Mouse (Mus musculus) cerebellum, adult 18-20 months (tissue): ENCODE measurements around the gene Stox2.

Source experiments
- DNase-seq, 2 experiments: peaks; one replicate each; pipeline ENCODE4 v3.0.0; 2021

Gene Stox2

DNA sequence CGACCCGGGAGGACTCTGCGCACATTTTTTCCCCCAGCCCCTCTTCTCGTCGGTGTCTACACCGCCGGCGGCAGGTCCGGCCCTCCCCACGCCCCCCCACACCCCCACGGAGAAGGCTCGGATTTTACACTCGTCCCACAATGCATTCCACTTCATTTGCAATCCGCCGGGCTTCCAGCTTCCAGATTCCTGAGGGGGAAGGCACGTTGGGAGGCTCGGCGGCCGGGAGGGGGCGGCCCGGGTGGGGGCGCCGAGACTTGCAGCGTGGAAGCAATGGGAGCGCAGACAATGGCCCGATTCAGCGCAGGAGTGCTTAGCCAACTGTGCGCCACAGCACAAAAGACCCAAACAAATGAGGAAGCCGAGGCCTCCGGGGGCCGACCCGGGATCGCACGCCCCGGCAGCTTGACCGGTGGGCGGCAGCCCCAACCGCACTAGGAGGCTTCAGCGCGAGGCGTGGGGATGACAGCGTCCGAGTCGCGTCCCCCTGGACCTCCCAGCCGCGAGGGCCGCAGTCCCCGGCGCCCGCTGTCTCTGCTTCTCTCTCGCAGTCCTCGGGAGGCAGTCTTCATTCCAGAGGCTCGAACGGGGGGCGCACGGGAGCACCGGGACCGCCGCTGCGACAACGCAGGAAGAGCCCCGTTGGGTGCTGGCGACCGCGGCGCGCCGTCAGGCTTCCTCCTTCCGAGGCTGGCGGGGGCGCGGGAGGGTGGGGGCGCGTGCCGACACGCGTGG is 157.9 kb downstream of the Stox2 start:
- peak; percentile 59 to 71 for DNase-seq

DNA sequence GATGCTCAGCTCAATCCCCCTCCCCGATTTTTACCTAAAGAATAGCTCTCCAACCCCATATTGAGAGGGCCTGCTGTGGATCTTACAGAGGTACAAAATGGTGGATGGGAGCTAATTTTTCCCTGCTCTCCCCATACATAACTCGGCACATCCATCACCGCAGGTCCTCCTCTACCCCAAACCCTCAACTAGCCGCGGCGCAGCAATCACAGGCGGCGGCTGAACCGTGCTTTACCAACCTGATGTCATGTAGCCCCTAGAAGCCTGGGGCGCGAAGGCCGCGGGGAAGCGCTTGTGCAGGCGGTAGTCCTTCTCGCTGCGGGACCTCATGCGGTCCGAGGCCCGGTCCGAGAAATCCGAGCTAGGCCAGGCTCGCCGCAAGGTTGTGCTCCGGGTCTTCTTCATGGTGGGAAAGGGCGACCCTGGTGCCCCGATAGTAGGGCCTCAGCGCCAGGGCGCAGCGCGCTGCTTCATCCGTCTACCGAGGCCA is 158.5 kb downstream of the Stox2 start:
- DNase-seq: peak; percentile 50 to 72

DNA sequence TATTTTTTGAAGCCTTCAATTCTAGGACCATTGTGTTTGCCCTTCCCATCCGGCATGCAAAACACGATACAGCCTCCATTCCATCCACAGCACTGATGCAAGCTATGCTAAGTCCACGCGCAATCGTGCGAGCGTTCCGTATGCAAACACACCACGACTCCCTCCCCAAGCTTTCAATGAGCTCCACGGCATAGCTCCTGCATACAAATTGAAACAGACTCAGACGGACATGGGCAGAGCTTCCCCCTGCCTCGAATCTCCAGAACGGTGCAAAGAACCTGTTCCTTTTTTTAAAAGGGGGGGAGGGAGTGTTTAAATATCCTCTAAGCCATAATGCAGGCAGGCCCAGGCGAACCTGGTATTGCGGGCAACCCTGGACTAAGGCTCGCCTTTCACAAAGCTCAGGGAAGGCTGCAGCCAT is 159.0 kb downstream of the Stox2 start:
- peak; percentile 46 to 51 for DNase-seq

DNA sequence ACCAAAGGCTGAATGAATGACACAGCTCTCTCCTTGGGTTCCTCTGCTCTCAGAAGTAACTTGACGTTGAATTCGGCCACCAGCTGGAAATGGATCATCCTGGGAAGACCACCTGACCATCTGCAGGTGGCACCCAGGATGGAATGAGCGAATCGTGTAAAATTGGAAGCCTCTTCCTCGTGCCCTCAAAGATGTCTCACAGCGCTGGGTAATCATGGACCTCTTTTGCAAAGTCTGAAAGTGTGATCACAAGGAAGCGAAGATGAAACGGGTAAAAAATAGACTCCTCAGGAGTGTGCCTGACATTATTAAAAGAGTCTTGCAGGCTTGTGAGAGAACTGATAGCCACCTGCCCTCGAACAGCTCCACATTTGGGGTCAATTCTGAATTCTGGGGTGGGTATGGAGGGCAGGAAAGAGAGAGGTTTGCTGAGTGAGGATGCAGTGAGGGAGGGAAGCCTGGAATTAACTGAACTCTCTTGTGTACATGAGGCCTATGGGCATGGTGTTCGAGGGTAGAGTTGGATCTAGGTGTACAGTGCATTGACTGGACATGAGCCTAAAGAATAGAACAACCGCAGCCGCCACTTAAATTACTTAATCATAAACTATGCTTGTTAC is 160.0 kb downstream of the Stox2 start:
- no peak for DNase-seq

DNA sequence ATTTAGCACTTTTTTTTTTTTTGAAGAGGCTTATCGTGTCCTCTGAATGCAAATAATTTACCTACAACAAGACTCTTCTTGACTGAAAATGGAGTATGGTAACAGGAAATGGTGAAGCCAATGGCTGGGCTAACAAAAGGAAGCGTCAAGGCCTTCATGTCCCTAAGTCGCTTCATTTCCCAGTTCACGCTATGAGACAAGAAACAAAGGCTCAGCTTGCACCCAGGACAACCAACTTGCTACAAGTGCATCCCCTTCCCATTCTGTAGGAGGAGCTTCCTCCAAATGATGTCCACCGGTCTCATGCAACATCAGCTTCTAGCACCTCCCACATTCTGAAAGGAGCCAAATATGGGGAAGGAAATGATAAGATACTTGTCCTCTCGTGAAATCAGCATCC is 160.7 kb downstream of the Stox2 start:
- no peak for DNase-seq

DNA sequence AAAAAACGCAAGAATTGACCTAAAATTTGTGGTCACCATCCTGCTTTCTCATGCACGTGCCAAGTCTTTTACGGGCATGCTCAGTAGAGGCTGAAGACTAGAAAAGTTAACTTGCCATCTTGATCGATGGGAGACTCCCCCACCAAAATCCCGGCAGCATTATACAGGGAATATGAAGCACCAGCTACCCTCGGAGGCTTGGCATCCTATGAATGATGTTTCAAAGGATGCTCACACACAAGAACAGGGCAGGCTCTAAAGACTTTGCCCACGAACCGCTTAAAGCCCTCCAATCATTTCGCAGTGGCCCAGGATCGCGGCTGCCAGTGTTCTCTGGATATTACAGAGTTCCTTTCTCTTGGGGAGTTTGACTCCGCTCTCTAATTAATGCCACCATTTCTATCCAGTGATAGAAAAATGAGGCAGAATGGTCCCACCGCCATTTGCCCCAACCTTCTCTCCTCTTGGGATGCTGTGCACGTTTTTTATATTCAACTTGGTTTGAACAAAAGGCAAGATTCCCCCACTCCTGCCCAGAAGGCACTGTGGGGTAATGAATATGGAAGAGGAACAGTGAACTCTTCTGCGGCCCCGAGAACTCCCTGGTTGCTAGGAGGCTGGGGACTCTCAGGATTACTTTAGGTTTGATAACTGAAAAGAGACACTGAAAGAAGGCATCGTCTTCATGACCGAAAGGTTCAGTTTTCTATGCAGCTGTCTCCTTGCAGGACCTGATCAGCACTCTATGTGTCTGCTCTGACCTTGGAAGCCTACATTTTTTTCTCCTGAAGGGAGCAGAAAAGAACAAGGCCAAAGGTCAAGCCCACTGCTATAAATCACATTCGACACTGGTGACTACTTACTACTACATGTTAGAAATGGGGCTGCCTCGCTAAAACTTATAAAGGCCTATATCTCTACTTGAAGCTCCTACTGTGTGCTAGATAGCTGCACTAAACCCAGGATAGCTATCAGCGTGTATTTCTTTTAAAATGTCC is 161.5 kb downstream of the Stox2 start:
- DNase-seq: no peak

DNA sequence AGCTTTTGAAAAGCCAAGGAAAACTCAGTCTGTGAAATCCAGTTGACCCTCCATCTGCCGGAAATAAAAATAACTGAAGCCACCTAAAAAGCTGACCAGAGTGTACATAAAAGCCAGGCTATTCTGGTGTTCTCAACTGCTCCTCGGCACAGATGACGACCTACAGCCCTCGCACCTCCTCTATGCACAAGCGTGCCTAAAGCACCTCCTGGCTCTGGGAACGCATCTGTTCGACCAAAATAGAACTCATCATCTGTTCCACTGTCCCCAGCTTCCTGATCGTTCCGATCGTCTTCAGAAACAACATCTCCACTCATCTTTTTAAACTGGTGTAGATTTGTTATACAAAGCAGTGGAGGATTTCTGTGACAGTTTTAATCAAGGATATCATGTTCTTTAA is 166.3 kb downstream of the Stox2 start:
- no peak for DNase-seq

DNA sequence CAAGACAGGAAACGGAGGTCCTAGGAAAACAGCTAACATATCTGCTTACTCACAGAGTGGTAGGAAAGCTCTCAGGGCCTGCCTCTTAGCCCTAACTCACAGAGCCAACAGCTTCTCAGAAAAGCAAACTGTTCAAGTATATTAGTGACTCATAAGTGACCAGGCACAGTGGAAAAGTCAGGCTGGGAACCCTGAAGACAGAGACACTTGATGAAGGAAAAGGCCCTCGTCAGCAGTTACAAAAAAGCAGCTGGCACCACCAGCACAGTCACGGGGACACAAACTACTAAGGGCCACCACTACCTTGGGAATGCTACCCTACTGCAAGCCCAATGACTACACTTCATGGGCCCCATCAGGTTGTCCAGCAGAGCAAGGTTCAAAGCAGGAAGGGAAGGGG is 168.0 kb downstream of the Stox2 start:
- no peak for DNase-seq

DNA sequence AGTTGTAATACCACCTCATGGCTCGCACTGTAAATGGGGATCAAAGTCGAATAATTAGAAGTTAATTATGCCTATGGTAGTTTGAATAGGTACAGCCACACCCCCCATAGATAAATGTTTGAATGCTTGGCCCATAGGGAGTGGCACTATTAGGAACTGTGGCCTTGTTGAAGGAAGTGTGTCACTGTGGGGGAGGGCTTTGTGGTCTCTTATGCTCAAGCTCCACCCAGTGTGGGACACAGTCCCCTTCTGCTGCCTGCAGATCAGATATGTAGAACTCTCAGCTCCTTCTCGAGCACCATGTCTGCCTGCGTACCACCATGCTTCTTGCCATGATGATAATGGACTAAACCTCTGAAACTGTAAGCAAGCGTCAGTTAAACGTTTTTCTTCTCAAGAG is 177.2 kb downstream of the Stox2 start:
- DNase-seq: no peak

DNA sequence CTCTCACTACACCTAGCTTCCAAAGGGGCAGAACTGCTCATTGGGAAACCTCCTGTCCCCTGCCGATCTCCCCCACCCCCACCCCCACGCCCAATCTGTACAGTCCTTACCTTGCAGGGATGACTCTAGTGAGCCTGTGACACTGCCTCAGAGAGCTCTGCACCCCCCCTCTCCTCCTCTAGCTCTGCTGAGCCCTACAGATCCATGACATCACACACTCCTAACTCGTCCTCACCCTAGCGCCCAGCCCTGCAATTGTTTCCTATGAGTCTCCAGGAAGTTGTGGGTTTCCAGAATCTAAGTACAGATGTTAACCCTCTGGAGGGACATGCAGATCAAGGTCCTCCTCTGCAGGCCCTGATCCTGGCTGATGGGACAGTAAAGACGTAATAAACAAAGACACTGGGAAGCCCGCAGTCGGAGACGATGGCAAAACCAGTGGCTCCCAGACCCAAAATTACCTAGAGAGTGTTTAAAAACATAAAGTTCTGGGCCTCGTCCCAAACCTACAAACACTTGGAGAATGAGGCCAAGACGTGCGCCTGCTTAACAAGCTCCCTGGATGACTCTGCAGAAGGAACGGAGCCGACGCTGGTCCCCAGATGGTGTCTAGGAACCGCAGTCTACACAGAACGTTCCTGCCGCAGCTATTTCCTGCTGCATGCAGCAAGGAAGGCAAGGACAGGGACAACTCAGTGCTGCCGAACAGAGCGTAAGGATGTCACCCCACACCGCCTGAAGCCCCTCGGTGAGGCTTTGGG is 177.9 kb downstream of the Stox2 start:
- peak; percentile 43 to 46 for DNase-seq

DNA sequence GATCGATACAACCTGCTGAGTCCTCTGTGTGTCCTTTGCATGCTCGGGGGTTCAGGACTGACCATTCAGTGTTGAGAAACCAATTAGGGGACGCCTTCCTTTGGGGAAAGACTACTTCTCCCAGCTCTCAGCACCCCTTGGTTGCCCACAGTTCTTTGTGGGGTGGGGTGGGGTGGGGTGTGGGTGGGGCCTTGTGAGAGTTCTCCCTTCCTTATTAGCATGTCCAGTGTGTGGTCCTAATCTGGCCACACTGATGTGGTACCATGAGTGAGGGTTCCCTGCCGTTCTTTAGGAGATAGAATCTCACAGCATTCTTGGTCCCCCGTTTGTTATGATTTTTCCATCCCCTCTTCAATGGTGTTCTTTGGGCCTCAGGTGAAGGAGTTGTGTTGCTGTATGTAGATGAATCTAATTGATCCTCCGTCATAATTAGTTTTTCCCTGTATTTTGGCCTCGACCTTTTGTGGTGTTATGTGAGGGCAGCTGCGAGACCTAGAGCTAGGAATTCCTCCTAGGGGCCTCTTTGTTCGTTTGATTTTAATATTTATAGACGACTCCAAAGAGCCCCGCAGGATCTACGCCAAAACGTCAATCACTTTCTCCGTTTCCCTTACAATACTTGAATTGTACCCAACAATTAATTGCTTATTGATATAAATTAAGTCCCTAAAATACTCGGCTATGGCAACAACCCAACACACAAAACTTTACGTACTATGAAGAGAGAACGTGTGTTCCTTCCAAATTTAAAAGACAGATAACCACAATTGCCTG is 182.9 kb downstream of the Stox2 start:
- no peak for DNase-seq

DNA sequence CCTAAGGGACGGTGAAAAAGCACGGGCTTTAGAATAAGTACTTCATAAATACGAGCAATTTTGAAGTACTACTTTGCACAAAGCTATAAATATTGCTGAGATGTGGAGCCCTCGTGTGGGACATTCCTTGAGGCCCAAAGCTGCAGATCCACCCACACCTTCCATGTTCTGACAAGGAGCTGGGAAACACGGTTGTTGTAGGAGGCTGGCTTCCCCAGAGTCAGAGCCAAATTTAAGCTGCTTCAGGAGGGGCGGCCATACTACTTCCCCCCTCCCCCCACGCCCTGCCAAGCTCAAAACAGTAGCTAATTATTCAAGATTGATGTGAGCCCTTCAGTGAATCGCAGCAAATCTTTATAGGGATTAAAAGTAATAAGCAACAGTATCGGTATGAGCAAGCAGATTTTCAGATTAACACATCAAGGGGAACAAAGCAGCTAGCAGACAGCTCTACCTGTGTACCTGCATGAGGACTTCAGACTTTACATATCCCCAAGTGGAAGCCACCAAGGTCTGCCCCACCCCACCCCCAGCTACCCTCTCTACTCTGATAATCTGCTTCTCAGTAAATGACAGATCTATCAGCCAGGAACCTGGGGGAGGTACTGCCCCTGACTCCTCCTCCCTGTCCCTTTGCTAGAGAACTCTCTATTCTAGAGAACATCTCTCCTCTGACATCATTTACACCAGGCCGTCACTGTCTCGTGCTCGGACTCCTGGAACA is 185.2 kb downstream of the Stox2 start:
- DNase-seq: no peak

DNA sequence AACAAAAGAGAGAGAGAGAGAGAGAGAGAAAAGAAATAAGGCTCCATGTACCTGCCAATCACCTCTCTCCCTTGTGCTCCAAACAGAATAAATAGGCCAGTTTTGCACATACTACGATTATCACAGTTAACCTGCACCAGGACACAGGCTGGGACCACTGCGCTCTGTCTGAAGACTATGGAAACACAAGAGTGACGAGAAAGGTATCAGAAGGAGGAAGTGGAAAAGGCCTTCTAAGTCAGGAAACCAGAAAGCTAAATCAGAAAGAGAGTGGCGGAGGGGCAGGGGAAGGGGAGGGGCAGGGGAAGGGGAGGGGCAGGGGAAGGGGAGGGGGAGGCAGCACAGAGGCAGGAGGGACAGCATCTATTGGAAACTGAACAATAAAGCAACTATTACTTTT is 195.3 kb downstream of the Stox2 start:
- DNase-seq: no peak

DNA sequence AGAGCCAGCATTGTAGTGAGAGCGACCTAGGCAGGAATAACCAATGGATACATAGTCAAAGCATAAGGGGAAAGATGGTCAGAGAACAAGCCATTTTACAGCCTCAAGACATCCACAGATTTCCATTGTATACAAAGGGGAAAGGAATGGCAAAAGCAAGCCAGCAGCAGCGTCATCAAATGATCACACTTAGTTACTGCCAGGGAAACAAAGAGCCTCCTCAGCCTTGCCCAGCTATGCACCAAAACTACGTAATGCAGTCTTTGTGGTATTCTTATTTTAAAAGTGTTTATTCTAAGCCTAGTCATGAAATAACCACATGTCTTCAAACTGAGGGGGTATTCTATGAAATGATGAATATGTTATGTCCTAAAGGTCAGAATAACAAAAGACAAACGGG is 201.0 kb downstream of the Stox2 start:
- no peak for DNase-seq

DNA sequence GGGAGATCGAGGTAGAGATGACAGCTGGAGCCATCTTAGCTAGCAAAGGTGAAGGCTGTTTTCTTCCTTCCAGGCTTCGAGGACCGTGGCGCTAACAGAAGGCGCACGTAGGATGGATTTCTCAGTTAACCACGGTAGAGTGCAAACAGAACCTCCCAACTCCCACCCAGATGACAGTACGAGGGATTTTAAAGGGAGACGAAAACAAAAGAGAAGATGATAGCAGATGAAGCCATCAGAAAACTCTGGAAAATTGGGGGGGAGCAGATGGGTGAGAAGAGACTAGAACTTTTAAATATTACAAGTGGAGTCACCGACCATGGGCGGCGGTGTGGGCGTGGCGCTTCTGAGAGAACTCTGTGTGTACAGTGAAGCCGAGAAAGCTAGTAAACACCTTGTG is 202.0 kb downstream of the Stox2 start:
- DNase-seq: no peak

DNA sequence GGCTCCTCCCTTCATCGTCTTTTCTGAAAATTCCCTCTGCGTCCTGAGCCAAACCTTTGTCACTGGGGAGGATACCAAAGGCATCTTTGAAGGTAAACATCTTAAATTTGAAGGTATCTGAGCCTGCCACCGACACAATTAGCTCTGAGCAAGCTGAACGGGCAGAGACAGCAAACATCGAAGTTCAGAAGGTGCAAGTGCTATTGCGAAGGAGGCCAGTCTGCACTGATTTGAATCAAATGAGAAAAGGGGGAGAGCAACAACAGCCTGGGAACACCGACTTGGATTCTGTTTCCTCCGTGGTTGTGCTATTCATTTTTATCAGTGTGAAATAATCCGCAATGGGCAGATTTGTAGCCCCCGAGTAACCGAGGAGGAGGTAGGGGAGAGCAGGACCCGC is 202.5 kb downstream of the Stox2 start:
- DNase-seq: peak in 1 of 2 experiments; percentile 47

DNA sequence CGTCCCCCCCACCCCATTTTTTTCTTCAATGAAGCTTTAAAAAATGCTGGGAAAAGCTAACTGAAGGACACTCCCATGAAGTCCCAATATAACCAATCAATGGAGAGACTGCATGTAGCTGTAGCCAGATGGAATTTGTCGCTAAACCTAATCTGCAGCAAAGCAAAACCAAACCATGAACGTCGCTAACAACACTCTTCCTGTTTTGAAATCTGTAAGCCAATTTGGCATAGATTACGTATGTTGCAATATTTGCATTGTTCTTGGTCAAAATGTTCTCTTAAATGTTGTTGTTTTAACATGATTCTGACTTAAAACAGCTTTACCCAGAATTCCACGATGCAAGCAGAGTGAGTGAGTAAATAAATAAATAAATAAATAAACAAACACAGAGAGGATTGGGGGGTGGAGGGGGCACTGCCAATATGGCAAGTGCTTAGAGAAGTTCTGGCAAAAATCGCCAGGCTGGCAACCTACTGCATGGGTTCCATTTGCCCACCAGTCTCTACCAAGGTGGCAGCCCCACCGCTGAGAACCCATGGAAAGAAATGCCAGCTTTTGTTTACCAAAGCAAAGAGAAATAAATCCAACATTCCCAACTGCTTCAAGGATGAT is 203.0 kb downstream of the Stox2 start:
- peak in 1 of 2 experiments; percentile 26 for DNase-seq

DNA sequence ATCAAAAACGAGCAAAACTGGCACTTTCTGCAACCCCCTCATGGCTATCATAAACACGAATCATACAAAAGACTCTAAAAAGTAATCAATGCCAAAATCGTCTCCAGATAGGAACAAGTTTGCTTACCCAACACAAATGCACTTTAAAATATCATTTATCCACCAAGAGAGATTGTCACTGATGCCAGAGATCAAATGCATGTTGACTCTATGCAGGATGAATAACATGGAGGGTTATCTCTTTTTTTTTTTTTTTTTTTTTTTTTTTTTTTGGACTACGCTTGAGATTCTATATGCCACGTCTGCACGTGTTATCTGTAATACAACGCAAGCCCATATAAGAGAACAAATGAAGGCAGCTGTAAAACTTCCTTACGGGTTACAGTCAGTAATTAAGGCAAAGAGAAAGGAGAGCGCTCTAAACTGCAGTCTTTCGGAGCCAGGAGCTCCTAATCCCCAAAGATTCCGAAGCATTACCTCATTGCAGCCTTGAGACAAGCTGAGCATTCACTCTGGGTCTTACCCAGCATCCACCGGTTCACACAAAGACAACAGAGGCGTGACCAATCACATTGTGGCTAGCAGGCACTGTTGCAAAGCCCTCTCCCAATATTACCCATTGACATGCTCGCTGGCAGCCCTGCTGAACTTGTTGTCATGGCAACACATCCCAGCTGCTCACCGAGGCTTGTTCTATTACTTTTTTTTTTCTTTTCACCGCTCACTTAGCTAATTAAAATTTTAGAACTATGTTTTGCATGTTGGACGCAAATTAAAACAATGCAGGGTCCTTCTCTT is 203.8 kb downstream of the Stox2 start:
- peak; percentile 75 to 85 for DNase-seq

DNA sequence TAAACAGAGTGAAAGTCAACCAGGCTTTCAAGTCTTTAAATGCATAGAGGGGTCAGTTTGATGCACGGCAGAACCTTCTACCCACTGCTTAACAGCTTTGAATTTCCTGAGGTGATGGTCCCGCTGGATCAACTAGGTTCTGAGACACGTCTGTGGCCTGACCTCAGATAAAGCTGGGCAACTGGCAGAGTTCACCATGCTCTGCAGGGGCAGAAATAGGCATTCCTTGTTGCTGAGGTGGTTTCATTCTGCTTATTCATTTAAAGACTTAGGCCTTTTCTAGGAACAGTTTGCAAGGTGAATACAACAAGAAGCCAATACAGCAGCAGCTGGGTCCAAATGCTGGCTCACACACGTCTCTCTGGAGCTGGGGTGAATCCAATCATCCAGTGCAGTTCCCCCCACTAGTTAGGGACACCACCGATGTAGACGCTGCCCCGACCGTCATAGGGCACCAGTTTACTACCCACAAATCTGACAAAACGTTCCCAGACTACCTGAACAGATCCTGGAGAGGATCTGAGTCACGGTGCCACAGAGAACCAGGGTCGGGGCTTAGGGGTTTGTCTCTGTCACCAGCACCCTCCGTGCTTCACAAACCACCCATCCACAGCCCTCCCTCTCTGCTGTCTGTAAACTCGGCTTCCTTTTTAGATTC is 204.6 kb downstream of the Stox2 start:
- DNase-seq: peak in 1 of 2 experiments; percentile 37
